Mouse (Mus musculus) liver, embryonic 15.5 days (tissue): ENCODE results near the gene Cpsf6. TPM values are rescaled to one million over a fixed set of nuclear protein-coding genes. Genes with fewer than 3 reads are reported as not detected.

Experiments
- ATAC-seq: fragments of 200-750 bp; cut with Nextera tagmentation; 2 replicates; pipeline ENCODE4 v1.8.0; 2017; ENCODE audit warnings: moderate number of reproducible peaks, mild to moderate bottlenecking, moderate library complexity; ENCODE audit not compliant: insufficient read depth
- H3K27ac ChIP-seq: fragments of 300-500 bp; sonication (generic); replicated peaks from 2 replicates; pipeline ENCODE4 v1.5.1; 2015; ENCODE audit warnings: mild to moderate bottlenecking, inconsistent platforms
- H3K27me3 ChIP-seq: fragments of 300-500 bp; sonication (generic); 2 replicates; pipeline ENCODE4 v1.6.1; 2015; ENCODE audit warnings: mild to moderate bottlenecking, inconsistent platforms
- H3K36me3 ChIP-seq: fragments of 300-500 bp; sonication (generic); replicated peaks from 2 replicates; pipeline ENCODE4 v1.6.1; 2015; ENCODE audit warnings: moderate library complexity, mild to moderate bottlenecking, inconsistent platforms
- H3K4me1 ChIP-seq: fragments of 300-500 bp; sonication (generic); replicated peaks from 2 replicates; pipeline ENCODE4 v1.6.1; 2015; ENCODE audit warnings: inconsistent platforms
- H3K4me2 ChIP-seq: fragments of 300-500 bp; sonication (generic); 2 replicates; pipeline ENCODE4 v1.6.1; 2015; ENCODE audit warnings: moderate library complexity, mild to moderate bottlenecking, inconsistent platforms
- H3K4me3 ChIP-seq: fragments of 300-500 bp; sonication (generic); replicated peaks from 2 replicates; pipeline ENCODE4 v1.5.1; 2015; ENCODE audit warnings: mild to moderate bottlenecking, inconsistent platforms
- H3K9ac ChIP-seq: fragments of 300-500 bp; sonication (generic); 2 replicates; pipeline ENCODE4 v1.6.1; 2015; ENCODE audit warnings: moderate library complexity, mild to moderate bottlenecking, inconsistent platforms
- H3K9me3 ChIP-seq: fragments of 300-500 bp; sonication (generic); replicated peaks from 2 replicates; pipeline ENCODE4 v1.6.1; 2016; ENCODE audit warnings: inconsistent platforms
- WGBS: fragments of 180-500 bp; shearing (Covaris S2); methylation state at CpG from one replicate; pipeline ENCODE4 v1.1.7; 2015; ENCODE audit warnings: mixed read lengths; ENCODE audit not compliant: insufficient replicate concordance; 5-methylcytosine and 5-hydroxymethylcytosine counted together
- polyA plus RNA-seq: library from polyadenylated mRNA; unstranded; fragments of >200 nt; fragmentation: Nextera tagmentation; extraction: Ambion mirVana; gene quantifications from 2 replicates; pipeline ENCODE4 v1.2.1, GENCODE M21; 2015

The Cpsf6 gene
- polyA plus RNA-seq, 1 experiment from 2014 or later: 51.3 TPM

GRCm38 (mm10) chr10:117343000-117343399 is 36.8 kb downstream of the Cpsf6 start:
- ATAC-seq: peak; percentile 25; the same call in 1 of the 2 replicates
- no peaks in the 10 kb centered on the region for H3K9me3 ChIP-seq
- no peak overlapping the region for H3K4me2 ChIP-seq
- no peak overlapping the region for H3K9ac ChIP-seq
- WGBS: 69% methylated on average over 4 of the region's 4 CpGs
- H3K4me3 ChIP-seq: no peak overlapping the region
- H3K27ac ChIP-seq: peak overlapping the region; percentile 17; the same call in 1 of the 2 replicates
- H3K4me1 ChIP-seq: no peaks in the 10 kb centered on the region; the same call in 1 of the 2 replicates
- H3K36me3 ChIP-seq: no peaks in the 10 kb centered on the region; the same call in none of the 2 replicates
- H3K27me3 ChIP-seq: no peaks in the 10 kb centered on the region

DNA sequence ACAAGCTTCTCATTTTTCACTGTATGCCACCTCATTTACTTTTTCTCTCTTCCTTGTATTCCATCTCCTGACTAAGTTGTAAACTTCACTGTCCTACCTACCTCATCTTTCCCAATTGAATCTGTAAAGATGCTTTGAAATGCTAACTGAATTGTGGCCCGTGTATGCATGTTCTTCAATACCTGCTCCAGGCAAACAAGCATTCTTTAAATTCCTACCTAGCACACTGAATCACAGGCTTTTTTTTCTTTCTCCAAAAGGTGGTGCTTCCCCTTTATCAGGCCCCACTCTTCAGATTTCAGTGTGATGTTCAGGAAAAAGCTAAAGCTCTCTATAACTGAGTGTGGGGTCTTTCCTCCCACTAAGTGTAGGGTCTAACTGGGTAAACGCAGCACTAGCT is 37.4 kb downstream of the Cpsf6 start:
- no peak for ATAC-seq
- no peak overlapping the region for H3K9ac ChIP-seq

GRCm38 (mm10) chr10:117341029-117341428 is 38.8 kb downstream of the Cpsf6 start:
- H3K9me3 ChIP-seq: no peaks in the 10 kb centered on the region
- no peaks in the 10 kb centered on the region for H3K36me3 ChIP-seq
- 81% methylated on average over 4 of the region's 4 CpGs for WGBS
- no peak overlapping the region for H3K4me2 ChIP-seq
- no peaks in the 10 kb centered on the region; the same call in 1 of the 2 replicates for H3K4me1 ChIP-seq
- H3K9ac ChIP-seq: no peak overlapping the region
- H3K4me3 ChIP-seq: no peak overlapping the region
- no peaks in the 10 kb centered on the region for H3K27me3 ChIP-seq
- no peak for ATAC-seq
- no peak overlapping the region for H3K27ac ChIP-seq

More for the DNA sequence above, 37.4 kb downstream of the Cpsf6 start:
- no peaks in the 10 kb centered on the region for H3K27me3 ChIP-seq
- no peak overlapping the region for H3K4me3 ChIP-seq
- no peak overlapping the region for H3K27ac ChIP-seq
- 68% methylated on average over 2 of the region's 2 CpGs for WGBS
- no peak overlapping the region for H3K4me2 ChIP-seq
- no peaks in the 10 kb centered on the region for H3K9me3 ChIP-seq
- no peaks in the 10 kb centered on the region; the same call in 1 of the 2 replicates for H3K4me1 ChIP-seq
- H3K36me3 ChIP-seq: no peaks in the 10 kb centered on the region; the same call in 1 of the 2 replicates

DNA sequence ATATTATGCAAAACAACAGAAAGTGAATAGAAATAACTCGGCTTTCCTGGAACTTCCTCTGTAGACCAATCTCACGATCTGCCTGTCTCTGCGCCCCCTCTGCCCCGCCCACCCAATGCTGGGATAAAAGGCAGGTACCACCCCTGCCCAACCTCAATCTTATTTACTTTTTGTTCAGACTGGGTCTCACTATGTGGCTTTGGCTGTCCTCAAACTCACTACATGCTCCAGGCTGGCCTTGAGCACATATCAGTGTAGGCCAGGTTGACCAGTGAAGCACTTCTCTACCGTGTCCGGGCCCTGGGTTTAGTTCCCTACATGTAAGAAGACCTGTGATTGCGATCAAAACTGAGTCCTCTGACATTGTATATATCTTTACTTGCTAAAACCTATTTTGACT is 40.6 kb downstream of the Cpsf6 start:
- no peak overlapping the region for H3K9ac ChIP-seq
- no peak overlapping the region for H3K4me2 ChIP-seq
- no peaks in the 10 kb centered on the region for H3K36me3 ChIP-seq
- H3K27me3 ChIP-seq: no peaks in the 10 kb centered on the region
- 56% methylated on average over 7 of the region's 7 CpGs for WGBS
- H3K27ac ChIP-seq: no peak overlapping the region
- no peak for ATAC-seq
- H3K4me1 ChIP-seq: no peaks in the 10 kb centered on the region; the same call in 1 of the 2 replicates
- no peaks in the 10 kb centered on the region for H3K9me3 ChIP-seq
- H3K4me3 ChIP-seq: no peak overlapping the region

GRCm38 (mm10) chr10:117337946-117338345 is 41.9 kb downstream of the Cpsf6 start:
- ATAC-seq: no peak
- Histone ChIP-seq H3K9ac (no peak overlapping the region), H3K4me1 (no peaks in the 10 kb centered on the region)

DNA sequence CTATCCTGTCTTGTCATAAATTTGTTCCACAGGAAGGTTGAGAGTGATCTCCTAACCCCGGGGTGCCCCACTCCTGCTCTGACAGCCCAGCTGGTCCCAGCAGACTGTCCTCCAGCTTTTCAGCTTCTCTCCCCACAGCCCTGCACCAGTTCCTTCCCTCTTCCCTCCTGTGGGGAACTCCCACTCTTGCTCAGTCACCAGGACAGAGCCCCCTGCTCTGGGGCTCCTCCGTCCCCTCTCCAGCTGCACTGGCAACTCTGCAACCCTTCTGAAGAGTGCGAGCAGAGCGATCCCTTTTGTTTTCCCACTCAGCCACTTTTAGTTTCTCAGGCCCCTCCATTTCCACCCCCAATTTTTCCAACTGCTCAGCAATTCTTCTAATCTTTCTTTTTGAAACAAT is 44.2 kb downstream of the Cpsf6 start:
- no peaks in the 10 kb centered on the region for H3K9me3 ChIP-seq
- H3K4me2 ChIP-seq: no peak overlapping the region
- no peak for ATAC-seq
- no peak overlapping the region for H3K9ac ChIP-seq
- no peaks in the 10 kb centered on the region for H3K27me3 ChIP-seq
- no peak overlapping the region for H3K27ac ChIP-seq
- H3K36me3 ChIP-seq: no peaks in the 10 kb centered on the region
- no peaks in the 10 kb centered on the region for H3K4me1 ChIP-seq
- WGBS: 23% methylated on average over 4 of the region's 4 CpGs
- H3K4me3 ChIP-seq: no peak overlapping the region

More at GRCm38 (mm10) chr10:117337946-117338345, 41.9 kb downstream of the Cpsf6 start:
- no peaks in the 10 kb centered on the region for H3K9me3 ChIP-seq
- H3K27ac ChIP-seq: no peak overlapping the region
- H3K27me3 ChIP-seq: no peaks in the 10 kb centered on the region
- no peak overlapping the region for H3K4me3 ChIP-seq
- no peaks in the 10 kb centered on the region for H3K36me3 ChIP-seq
- no peak overlapping the region for H3K4me2 ChIP-seq

GRCm38 (mm10) chr10:117330521-117330920 is 49.3 kb downstream of the Cpsf6 start:
- 39% methylated on average over 5 of the region's 5 CpGs for WGBS
- Histone ChIP-seq H3K4me1 (no peaks in the 10 kb centered on the region), H3K27me3 (no peaks in the 10 kb centered on the region), H3K4me3 (no peak overlapping the region), H3K9ac (no peak overlapping the region), H3K36me3 (no peaks in the 10 kb centered on the region), H3K9me3 (no peaks in the 10 kb centered on the region), H3K4me2 (no peak overlapping the region), H3K27ac (no peak overlapping the region)
- ATAC-seq: no peak

GRCm38 (mm10) chr10:117323782-117324181 is 56.0 kb downstream of the Cpsf6 start:
- Histone ChIP-seq H3K27ac (no peak overlapping the region), H3K4me1 (no peaks in the 10 kb centered on the region), H3K4me2 (no peak overlapping the region), H3K9ac (no peak overlapping the region), H3K9me3 (no peaks in the 10 kb centered on the region), H3K27me3 (no peaks in the 10 kb centered on the region), H3K36me3 (no peaks in the 10 kb centered on the region), H3K4me3 (no peak overlapping the region)
- ATAC-seq: no peak; the same call in 1 of the 2 replicates
- 53% methylated on average over 7 of the region's 7 CpGs for WGBS

DNA sequence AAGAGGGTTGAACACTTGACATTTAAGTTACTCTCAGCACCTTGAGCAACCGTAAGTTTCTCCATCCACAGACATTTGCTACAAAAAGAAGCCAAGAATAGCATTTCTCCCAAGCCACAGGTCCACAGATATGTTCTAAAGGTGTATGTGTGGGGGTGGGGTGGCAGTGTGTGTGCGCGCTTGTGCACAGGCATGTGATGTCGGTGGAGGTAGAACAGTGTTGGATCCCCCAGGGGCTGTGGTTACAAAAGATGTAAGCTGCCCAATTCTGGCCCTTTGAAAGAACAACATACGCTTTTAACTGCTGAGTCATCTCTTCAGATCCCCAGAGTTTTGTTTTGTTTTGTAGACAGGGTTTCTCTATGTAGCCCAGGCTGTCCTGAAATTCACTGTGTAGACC is 57.2 kb downstream of the Cpsf6 start:
- Histone ChIP-seq H3K9me3 (no peaks in the 10 kb centered on the region), H3K4me2 (no peak overlapping the region), H3K27ac (no peak overlapping the region), H3K27me3 (no peaks in the 10 kb centered on the region), H3K9ac (no peak overlapping the region), H3K36me3 (no peaks in the 10 kb centered on the region), H3K4me1 (no peaks in the 10 kb centered on the region), H3K4me3 (no peak overlapping the region)
- WGBS: 67% methylated on average over 5 of the region's 5 CpGs
- no peak for ATAC-seq

DNA sequence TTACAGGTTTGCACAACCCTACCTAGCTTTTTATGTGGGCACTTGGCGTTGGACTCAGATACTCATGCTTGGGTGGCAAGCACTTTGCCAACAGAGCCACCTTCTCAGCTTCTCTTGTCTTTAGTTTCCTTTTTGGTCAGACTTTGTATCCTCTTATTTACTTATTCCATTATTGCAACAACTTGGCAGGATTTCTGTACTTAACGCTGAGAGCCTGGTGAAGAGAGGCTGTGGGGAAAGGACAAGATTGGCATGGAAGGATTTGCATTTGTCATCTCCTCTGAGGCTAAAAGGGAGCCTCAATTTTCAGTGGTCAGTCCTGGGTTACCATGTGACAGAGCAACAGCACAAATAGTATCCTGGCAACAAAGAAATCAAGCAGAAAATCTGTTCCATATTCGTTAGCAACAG is 59.2 kb downstream of the Cpsf6 start:
- Histone ChIP-seq H3K36me3 (no peaks in the 10 kb centered on the region), H3K4me2 (no peak overlapping the region), H3K27me3 (no peaks in the 10 kb centered on the region), H3K9me3 (no peaks in the 10 kb centered on the region), H3K4me3 (no peak overlapping the region), H3K9ac (no peak overlapping the region), H3K27ac (no peak overlapping the region), H3K4me1 (no peaks in the 10 kb centered on the region)
- ATAC-seq: no peak
- 64% methylated on average over 3 of the region's 3 CpGs for WGBS

GRCm38 (mm10) chr10:117316391-117316790 is 63.4 kb downstream of the Cpsf6 start:
- Histone ChIP-seq H3K27ac (no peak overlapping the region), H3K36me3 (no peaks in the 10 kb centered on the region), H3K4me3 (no peak overlapping the region), H3K27me3 (no peaks in the 10 kb centered on the region), H3K9me3 (no peaks in the 10 kb centered on the region), H3K4me2 (no peak overlapping the region), H3K4me1 (no peaks in the 10 kb centered on the region), H3K9ac (no peak overlapping the region)
- 0 out of 2 replicates have a peak, but pooled peaks have one; percentile 12 for ATAC-seq
- WGBS: 75% methylated on average over 11 of the region's 11 CpGs

DNA sequence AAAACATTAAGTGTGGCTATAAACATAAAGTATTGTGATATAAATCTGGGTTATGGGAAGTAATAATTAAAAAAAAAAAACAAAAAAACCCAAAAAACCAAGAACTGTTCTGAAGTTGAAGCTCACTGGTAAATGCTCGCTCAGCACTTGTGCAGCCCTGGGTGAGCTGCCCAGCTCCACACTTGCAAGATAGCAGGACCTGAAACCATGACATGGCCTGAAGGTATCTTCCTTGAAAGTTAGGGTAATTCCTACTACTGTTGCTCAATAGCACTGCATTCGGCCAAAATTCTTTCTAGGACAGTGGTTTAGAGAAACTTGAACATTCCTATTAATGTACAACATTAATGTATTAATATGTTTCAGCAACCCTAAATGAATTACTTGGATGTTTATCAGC is 66.7 kb downstream of the Cpsf6 start:
- Histone ChIP-seq H3K9ac (no peak overlapping the region), H3K4me2 (no peak overlapping the region), H3K27ac (no peak overlapping the region), H3K4me1 (no peaks in the 10 kb centered on the region), H3K9me3 (no peaks in the 10 kb centered on the region), H3K27me3 (no peaks in the 10 kb centered on the region), H3K4me3 (no peak overlapping the region), H3K36me3 (no peaks in the 10 kb centered on the region)
- no peak for ATAC-seq
- 66% methylated on average over 2 of the region's 2 CpGs for whole genome bisulfite sequencing
